Mouse (Mus musculus): Measurements from ENCODE around the gene BC055324. TPM values are rescaled to one million over a fixed set of nuclear protein-coding genes. Genes with fewer than 3 reads are reported as not detected.

BC055324 gene
- polyA plus RNA-seq (2015; fragmentation: Nextera tagmentation; extraction: Ambion mirVana) = 2.6 and 3.5 TPM in 2 replicates

GRCm38 (mm10) chr1:163994721-163995608 lies at the start of gene BC055324, which contains the start of gene Mettl18:
Gene BC055324, minus strand, starts transcription at chr1:163994796.
Gene Mettl18, plus strand, starts transcription at chr1:163994889.

GRCm38 (mm10) chr1:163928846-163929245 lies 65.8 kb downstream of the BC055324 start, which contains the start of gene Scyl3:
Gene Scyl3, plus strand, starts transcription at chr1:163929100.

Other genes with a start within 250 kb of the BC055324 start
- gene Kifap3, start 215.2 kb downstream of the BC055324 start, polyA plus RNA-seq (2015; fragmentation: Nextera tagmentation; extraction: Ambion mirVana) = 15.8 and 16.3 TPM in 2 replicates
- 6.1 and 7.7 TPM in 2 replicates for gene Scyl3, start 65.7 kb downstream of the BC055324 start, polyA plus RNA-seq (2015; fragmentation: Nextera tagmentation; extraction: Ambion mirVana)
- gene Mettl18, start 93 bp upstream of the BC055324 start, polyA plus RNA-seq (2015; fragmentation: Nextera tagmentation; extraction: Ambion mirVana) = 4.2 TPM in 2 replicates
- gene Sele, start 53.4 kb upstream of the BC055324 start, polyA plus RNA-seq (2015; fragmentation: Nextera tagmentation; extraction: Ambion mirVana) = 0.05 and 0.13 TPM in 2 replicates
- gene Sell, start 67.2 kb upstream of the BC055324 start, polyA plus RNA-seq (2015; fragmentation: Nextera tagmentation; extraction: Ambion mirVana) = 0.27 and 0.45 TPM in 2 replicates
- 0.62 and 0.88 TPM in 2 replicates for gene Selp, start 120.5 kb upstream of the BC055324 start, polyA plus RNA-seq (2015; fragmentation: Nextera tagmentation; extraction: Ambion mirVana)
- 0.05 TPM in 2 replicates for gene F5, start 157.0 kb upstream of the BC055324 start, polyA plus RNA-seq (2015; fragmentation: Nextera tagmentation; extraction: Ambion mirVana)